Mouse (Mus musculus): Measurements from ENCODE around the gene Pard6a. TPM values are rescaled to one million over a fixed set of nuclear protein-coding genes. Genes with fewer than 3 reads are reported as not detected.

The Pard6a gene
- total RNA-seq, 2 experiments from 2014 or later = 45.5 to 53.6 TPM

- no peak for DNase-seq (ENCODE audit: low spot score in 2 of 2)
- intact Hi-C loops (cut with DNase I) = no loop called here
Observed at GRCm38 (mm10) chr8:105727397-105728124, 26.6 kb downstream of the Pard6a start.

GRCm38 (mm10) chr8:105732186-105732585 lies 31.2 kb downstream of the Pard6a start:
- intact Hi-C loops (cut with DNase I) = no loop called here

GRCm38 (mm10) chr8:105739216-105739615 lies 38.3 kb downstream of the Pard6a start:
- intact Hi-C loops (cut with DNase I) = no loop called here
- DNase-seq (ENCODE audit: low spot score in 2 of 2) = no peak

More at GRCm38 (mm10) chr8:105732186-105732585, 31.2 kb downstream of the Pard6a start:
- DNase-seq (ENCODE audit: low spot score in 2 of 2) = no peak

- no peak for DNase-seq (ENCODE audit: low spot score in 2 of 2)
- intact Hi-C loops (cut with DNase I) = no loop called here
Observed at GRCm38 (mm10) chr8:105743301-105743700, 42.4 kb downstream of the Pard6a start.

GRCm38 (mm10) chr8:105750606-105751005 lies 49.7 kb downstream of the Pard6a start:
- intact Hi-C loops (cut with DNase I) = no loop called here
- no peak for DNase-seq (ENCODE audit: low spot score in 2 of 2)

Other genes starting within 250 kb of the Pard6a start
- 10 to 100 TPM; 36.1 to 46.4 TPM for gene Tppp3, start 229.6 kb upstream of the Pard6a start, total RNA-seq (2021)
- 10 to 100 TPM; 33.2 to 45.3 TPM for gene Zdhhc1, start 204.2 kb upstream of the Pard6a start, total RNA-seq (2021)
- under 1 TPM in 1 of 2 experiments, not detected in 1; 0.20 TPM for gene Hsd11b2, start 182.4 kb upstream of the Pard6a start, total RNA-seq (2021)
- 100 to 1,000 TPM; 305 to 349 TPM for gene Atp6v0d1, start 135.1 kb upstream of the Pard6a start, total RNA-seq (2021)
- gene Ripor1, start 95.9 kb upstream of the Pard6a start, total RNA-seq (2021) = 10 to 100 TPM; 70.3 to 89.3 TPM
- gene Ctcf, start 64.6 kb upstream of the Pard6a start, total RNA-seq (2021) = 10 to 100 TPM; 61.2 to 77.2 TPM
- not detected for gene Agrp, start 63.8 kb upstream of the Pard6a start, total RNA-seq (2021)
- 10 to 100 TPM; 56.3 to 66.3 TPM for gene Carmil2, start 14.9 kb upstream of the Pard6a start, total RNA-seq (2021)
- 10 to 100 TPM; 45.8 to 50.6 TPM for gene Acd, start within 50 bp of the Pard6a start, total RNA-seq (2021)
- not detected for gene 4933405L10Rik, start 6.5 kb downstream of the Pard6a start, total RNA-seq (2021)
- gene Enkd1, start 7.1 kb downstream of the Pard6a start, total RNA-seq (2021) = 10 to 100 TPM in 1 of 2 experiments, 1 to 10 TPM in 1; 9.9 to 10.7 TPM
- gene Gfod2, start 57.5 kb downstream of the Pard6a start, total RNA-seq (2021) = 10 to 100 TPM; 25.4 to 26.3 TPM
- gene Ranbp10, start 126.2 kb downstream of the Pard6a start, total RNA-seq (2021) = 10 to 100 TPM; 22.1 to 25.1 TPM
- gene Tsnaxip1, start 126.6 kb downstream of the Pard6a start, total RNA-seq (2021) = not detected
- gene Cenpt, start 152.1 kb downstream of the Pard6a start, total RNA-seq (2021) = 10 to 100 TPM; 15.2 to 18.0 TPM
- gene Thap11, start 154.0 kb downstream of the Pard6a start, total RNA-seq (2021) = 10 to 100 TPM; 38.9 to 44.8 TPM
- 10 to 100 TPM; 25.7 to 35.4 TPM for gene Nutf2, start 159.4 kb downstream of the Pard6a start, total RNA-seq (2021)
- gene Edc4, start 179.7 kb downstream of the Pard6a start, total RNA-seq (2021) = 10 to 100 TPM; 56.9 to 68.4 TPM
- gene Nrn1l, start 192.4 kb downstream of the Pard6a start, total RNA-seq (2021) = 1 to 10 TPM; 2.8 to 5.3 TPM
- 1 to 10 TPM; 8.6 to 9.7 TPM for gene Pskh1, start 199.3 kb downstream of the Pard6a start, total RNA-seq (2021)
- gene Ctrl, start 232.7 kb downstream of the Pard6a start, total RNA-seq (2021) = 1 to 10 TPM in 1 of 2 experiments, under 1 TPM in 1; 0.79 to 1.9 TPM
- gene Psmb10, start 237.3 kb downstream of the Pard6a start, total RNA-seq (2021) = 100 to 1,000 TPM in 1 of 2 experiments, 10 to 100 TPM in 1; 80.6 to 117 TPM
- 10 to 100 TPM; 26.7 to 29.0 TPM for gene Lcat, start 242.2 kb downstream of the Pard6a start, total RNA-seq (2021)